Mouse (Mus musculus): Measurements from ENCODE around the gene Iqcb1.
"Not testable (repeated sequence)": the region's sequence is repeated elsewhere in the genome, so short reads cannot be mapped to it uniquely, and the experiment has no call there.

Gene Iqcb1

DNA sequence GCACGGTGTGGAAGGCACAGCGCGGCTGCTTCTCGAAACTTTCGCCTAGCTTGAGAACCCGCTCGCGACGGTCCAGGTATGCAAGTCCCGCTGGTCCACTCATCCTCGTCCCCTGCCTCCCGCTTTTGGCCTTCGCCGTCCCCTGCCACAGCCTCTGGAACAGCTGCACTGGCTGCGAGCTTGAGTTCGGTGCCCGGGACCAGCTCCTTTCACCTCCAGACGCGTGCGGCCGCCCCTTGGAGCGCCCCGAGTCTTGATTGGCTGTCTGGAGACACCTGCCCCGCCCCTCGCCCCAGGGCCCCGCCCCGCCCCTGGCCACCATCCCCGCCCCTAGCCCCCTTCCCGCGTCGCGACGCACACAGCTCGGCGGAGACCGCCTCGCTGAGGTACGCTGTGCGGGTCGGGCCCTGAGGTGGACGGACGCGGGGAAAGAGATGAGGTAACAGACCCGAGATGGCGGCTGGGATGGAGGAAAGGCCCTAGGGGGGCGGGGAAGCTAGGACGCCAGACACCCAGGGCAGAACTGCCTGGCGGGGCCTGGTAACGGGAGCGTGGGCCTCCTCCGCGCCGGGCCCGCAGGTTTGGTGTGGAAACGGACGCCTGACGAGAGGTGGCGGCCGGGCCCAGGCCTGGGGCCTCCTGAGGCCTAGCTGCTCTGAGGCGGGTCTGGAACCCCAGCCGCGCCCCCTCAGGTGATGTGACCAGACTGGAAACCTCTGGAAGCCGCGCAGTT is at the start of gene Iqcb1:
Gene Iqcb1 (plus strand): TSS at position 332 of the 733 bp plus-strand sequence.
- DNase-seq (ENCODE audit: low spot score in 2 of 2): peak; percentile 89 to 90

DNA sequence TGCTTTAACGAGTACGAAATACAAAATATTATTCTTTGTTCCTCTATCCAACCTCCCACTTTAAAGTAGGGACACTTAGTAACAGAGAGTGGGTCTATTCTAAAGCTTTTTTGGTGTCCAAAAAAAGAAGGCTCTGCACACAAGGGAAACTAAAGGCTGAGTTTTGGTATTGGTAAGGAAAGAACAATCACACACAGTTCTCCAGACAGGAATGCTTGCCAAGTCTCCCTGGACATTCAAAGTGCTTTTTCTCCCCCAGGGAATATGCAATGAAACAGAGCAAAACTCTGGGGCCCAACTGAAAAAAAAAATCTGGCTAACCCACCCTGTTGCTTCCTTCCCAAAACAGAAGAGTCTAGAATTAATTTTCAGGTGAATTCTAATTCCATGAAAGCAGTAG is 44.0 kb upstream of the Iqcb1 start:
- peak; percentile 29 to 34 for DNase-seq (ENCODE audit: low spot score in 2 of 2)

- peak; percentile 79 for DNase-seq (ENCODE audit: low spot score in 2 of 2)
Measured at GRCm38 (mm10) chr16:36784594-36785313, 43.4 kb upstream of the Iqcb1 start, which contains the start of gene Slc15a2. Slc15a2 (minus strand) TSS chr16:36784962.

DNA sequence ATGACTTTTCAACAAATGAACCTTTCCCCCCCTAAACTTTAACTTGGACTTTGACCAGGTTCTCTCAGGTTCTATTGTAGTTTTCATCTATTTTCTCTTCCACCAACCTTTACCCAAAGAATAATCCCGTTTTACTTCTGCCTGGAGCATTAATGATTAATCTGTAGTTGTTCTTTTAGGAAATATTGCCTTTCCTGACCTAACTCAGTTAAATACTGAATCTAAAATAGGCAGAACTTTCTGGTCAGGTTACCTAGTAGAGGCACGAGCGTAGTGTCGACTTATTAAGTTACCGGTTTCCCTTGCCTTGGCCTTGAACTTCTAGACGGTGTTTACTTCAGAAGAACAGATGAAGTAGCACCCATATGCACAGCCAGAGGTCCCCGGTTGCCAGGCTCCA is 41.7 kb upstream of the Iqcb1 start:
- DNase-seq (ENCODE audit: low spot score in 2 of 2): no peak

DNA sequence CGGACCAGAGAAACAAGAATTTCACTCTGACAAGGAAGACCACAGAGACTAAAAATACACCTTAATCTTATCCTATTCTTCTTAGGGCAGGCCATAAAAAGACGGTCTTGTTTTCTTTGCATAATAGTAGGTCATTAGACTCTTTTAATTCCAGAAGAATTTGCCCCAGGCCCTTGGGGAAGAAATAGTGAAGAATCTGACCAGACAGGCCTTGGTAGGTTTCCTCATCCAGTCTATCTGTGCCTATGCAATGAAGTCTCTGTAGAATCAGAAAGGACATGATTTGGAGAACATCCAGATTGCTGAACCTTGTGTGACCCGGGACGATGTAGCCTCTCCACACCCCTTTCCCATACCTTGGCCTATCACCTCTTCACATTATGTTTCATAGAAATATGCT is 38.0 kb upstream of the Iqcb1 start:
- DNase-seq (ENCODE audit: low spot score in 2 of 2): no peak

GRCm38 (mm10) chr16:36794976-36795375 is 33.2 kb upstream of the Iqcb1 start:
- DNase-seq (ENCODE audit: low spot score in 2 of 2): no peak

GRCm38 (mm10) chr16:36798334-36798733 is 29.9 kb upstream of the Iqcb1 start:
- DNase-seq (ENCODE audit: low spot score in 2 of 2): no peak

DNA sequence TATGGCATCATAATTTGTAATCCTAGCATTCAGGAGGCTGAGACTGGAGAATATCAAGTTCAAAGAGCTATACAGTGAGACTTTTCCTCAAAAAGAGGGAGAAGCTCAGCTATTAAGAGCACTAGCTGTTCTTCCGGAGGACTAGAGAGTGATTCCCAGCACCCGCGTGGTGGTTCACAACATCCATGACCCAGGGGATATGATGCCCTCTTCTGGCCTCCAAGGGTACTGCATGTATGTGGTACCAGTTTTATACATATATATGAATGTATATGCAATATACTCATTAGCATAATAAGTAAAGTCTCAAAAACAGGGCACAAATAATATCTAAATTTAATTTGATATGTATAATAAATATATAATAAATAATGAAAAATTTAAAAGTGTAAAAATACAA is 25.8 kb upstream of the Iqcb1 start:
- DNase-seq (ENCODE audit: low spot score in 2 of 2): no peak

DNA sequence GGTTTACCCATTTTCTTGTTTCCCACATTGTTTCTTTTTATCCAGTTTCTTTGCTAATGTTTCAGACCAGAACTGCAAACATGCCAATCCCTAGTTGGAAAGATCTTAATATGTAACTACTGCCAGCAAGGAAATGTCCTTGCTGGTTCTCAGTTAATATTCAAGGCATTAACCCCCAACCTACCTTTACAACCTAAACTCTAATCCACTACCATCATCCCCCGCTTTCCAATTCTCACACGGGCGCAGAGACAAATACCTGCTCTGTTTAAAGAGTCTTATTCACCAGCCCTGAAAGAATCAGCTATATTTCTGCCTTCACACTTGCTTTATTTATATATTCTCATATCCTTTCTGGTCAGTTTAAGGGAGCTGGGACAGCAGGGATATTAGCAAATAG is 19.6 kb upstream of the Iqcb1 start:
- DNase-seq (ENCODE audit: low spot score in 2 of 2): no peak

DNA sequence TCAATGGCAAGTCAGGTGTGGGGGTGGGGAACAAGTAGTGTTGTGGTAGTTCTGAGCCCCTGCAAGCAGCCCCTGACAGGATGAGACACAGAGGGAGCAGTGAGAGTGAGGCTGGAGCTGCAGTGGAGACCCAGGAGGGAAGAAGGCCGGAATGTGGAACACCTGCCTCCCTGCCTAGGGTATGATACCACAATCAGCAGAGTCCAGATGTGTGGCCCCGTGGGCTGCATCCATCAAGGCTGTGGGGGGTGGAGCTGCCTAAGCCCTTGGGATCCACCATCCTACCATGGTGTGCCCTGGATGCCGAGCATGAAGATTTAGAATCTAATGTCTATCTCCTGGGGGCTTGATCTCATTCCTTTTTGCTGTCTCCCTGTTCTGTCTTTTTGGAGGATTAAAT is 14.5 kb upstream of the Iqcb1 start:
- no peak for DNase-seq (ENCODE audit: low spot score in 2 of 2)

DNA sequence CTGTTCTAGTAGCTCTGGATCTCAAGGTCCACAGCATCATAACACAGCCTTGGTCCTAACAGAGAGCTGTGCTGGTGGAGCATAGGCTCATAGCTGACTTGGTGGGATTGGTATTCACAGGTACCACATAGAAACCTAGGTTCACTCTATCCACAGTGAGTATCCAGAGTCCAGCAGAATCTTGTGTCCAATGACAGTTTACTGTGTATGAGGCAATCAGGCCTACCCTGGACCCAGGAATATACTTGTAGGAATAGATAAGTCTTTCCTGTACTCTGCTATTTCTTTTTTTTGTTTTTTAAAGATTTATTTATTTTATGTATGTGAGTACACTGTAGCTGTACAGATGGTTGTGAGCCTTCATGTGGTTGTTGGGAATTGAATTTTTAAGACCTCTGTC is 11.3 kb upstream of the Iqcb1 start:
- no peak for DNase-seq (ENCODE audit: low spot score in 2 of 2)

- DNase-seq (ENCODE audit: low spot score in 2 of 2): peak; percentile 89 to 92
Measured at GRCm38 (mm10) chr16:36817321-36817926, 10.8 kb upstream of the Iqcb1 start.

GRCm38 (mm10) chr16:36820016-36820415 is 8.2 kb upstream of the Iqcb1 start:
- no peak for DNase-seq (ENCODE audit: low spot score in 2 of 2)

DNA sequence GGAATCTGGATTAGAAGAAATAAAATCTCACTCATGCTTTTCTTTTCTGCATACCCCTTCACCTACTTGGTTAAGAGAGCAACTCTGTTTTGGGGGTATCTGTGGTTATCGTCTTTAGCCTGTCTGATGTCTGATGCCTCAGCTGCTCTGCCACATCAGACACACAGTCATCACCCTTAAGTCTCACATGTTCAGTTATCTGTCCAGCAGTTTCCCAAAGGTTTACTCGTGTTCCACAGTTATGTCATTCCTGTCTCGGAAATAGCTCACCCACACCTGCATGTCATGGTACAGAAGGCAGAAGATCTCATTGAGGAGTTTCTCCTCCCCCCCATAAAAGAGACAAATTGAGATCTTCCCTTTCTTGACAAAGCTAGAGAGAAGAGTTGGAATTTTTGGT is 7.4 kb upstream of the Iqcb1 start:
- DNase-seq (ENCODE audit: low spot score in 2 of 2): no peak

GRCm38 (mm10) chr16:36821474-36821873 is 6.7 kb upstream of the Iqcb1 start:
- DNase-seq (ENCODE audit: low spot score in 2 of 2): no peak

DNA sequence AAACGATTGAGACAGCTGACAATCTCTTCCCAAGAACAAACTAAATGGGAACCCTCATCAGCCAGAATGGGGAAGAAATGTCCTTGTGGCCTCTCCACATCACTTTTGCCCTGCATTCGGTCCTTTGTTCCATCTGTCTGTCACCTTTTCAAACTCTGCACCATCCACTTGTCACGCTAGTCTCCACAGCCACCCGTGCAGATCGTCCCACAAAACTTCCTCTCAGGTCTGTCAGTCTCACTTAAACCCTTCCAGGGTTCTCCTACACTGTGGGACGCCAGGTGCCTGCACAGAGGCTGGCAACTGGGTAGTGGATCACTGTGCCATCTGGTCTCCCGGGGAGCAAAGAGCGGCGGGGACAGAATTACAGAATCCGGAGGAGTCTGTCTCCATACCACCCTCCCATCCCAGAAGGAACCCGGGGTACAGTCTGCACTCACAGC is 553 bp upstream of the Iqcb1 start:
- DNase-seq (ENCODE audit: low spot score in 2 of 2): no peak

- DNase-seq (ENCODE audit: low spot score in 2 of 2): peak; percentile 27
Measured at GRCm38 (mm10) chr16:36828820-36829219, 635 bp downstream of the Iqcb1 start.

DNA sequence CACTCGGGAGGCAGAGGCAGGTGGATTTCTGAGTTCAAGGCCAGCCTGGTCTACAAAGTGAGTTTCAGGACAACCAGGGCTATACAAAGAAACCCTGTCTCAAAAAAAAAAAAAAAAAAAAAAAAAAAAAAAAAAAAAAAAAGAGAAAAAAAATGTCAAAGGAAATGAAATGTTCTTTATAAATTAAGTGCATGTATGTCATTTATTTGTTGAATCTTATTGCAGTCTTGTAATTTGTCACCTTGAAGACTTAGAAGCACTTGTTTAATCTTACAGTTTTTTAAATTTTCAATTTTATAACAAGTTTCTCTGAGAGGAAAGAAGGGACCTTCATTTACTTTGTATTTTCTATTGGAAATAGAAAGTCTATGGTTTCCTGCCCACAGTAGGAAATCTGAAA is 18.7 kb downstream of the Iqcb1 start:
- DNase-seq (ENCODE audit: low spot score in 2 of 2): not testable (repeated sequence)

GRCm38 (mm10) chr16:36851202-36851601 is 23.0 kb downstream of the Iqcb1 start:
- DNase-seq (ENCODE audit: low spot score in 2 of 2): no peak

DNA sequence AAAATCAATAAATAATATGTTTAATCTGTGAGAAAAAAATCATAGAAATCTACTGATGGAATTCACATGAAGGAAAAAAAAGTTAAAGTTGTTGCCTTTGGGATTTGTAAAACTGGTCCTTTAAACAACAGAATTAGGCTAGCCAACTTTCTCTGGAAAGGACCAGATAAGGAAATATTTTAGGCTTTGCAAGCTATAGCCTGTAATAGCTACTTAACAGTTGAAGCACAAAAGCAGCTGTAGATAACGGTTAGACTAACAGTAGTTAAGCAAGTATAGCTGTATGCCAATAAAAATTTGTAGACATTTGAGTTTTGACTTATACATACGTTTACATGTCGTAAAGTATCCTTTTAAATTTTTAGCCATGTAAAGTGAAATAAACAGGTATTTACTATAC is 35.4 kb downstream of the Iqcb1 start:
- no peak for DNase-seq (ENCODE audit: low spot score in 2 of 2)

DNA sequence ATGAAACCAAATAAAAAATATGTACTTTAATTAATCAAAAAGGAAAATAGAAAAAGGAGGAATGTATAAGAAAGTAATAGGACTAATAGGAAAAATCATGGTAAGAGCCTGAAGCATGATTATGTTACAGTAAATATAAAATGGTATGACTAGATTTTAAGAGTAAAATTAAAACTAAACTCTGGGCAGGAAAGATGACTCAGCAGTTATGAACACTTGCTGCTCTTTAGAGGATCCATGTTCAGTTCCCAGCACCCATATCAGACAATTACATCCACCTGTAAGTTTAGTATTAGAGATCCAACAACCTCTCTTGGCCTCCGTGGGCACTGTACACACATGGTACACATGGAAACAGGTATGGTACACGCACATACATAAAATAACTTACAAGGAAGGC is 41.3 kb downstream of the Iqcb1 start:
- no peak for DNase-seq (ENCODE audit: low spot score in 2 of 2)

GRCm38 (mm10) chr16:36874583-36875275 is 46.5 kb downstream of the Iqcb1 start, which contains the start of the genes Eaf2 and Golgb1:
Eaf2 (minus strand) TSS chr16:36875003.
Golgb1 (plus strand) TSS chr16:36875140.
- DNase-seq (ENCODE audit: low spot score in 2 of 2): peak; percentile 99 to 100
